Mouse (Mus musculus) thymus, adult 2 months (tissue): ENCODE data around the gene Pik3r4. TPM values are rescaled to one million over a fixed set of nuclear protein-coding genes. Genes with fewer than 3 reads are reported as not detected.

Experiments used
- DNase-seq: peaks from one replicate; pipeline ENCODE4 v3.0.0; 2021
- H3K27ac ChIP-seq: fragments of 200-500 bp; 2 replicates; pipeline ENCODE4 v1.5.1; 2012; ENCODE audit warnings: low read length, control low read depth; ENCODE audit not compliant: control insufficient read depth, insufficient read depth
- H3K27me3 ChIP-seq: fragments of 200-500 bp; 2 replicates; pipeline ENCODE4 v1.6.1; 2012; ENCODE audit warnings: mild to moderate bottlenecking, low read length, moderate library complexity, mixed read lengths; ENCODE audit not compliant: control insufficient read depth, insufficient read depth
- H3K36me3 ChIP-seq: fragments of 200-500 bp; 2 replicates; pipeline ENCODE4 v1.6.1; 2012; ENCODE audit warnings: mild to moderate bottlenecking, low read length, moderate library complexity; ENCODE audit not compliant: control insufficient read depth, insufficient read depth
- H3K4me1 ChIP-seq: fragments of 200-500 bp; replicated peaks from 2 replicates; pipeline ENCODE4 v1.6.1; 2012; ENCODE audit warnings: low read length; ENCODE audit not compliant: control insufficient read depth, insufficient read depth
- H3K4me3 ChIP-seq: fragments of 200-500 bp; 2 replicates; pipeline ENCODE4 v1.5.1; 2012; ENCODE audit warnings: mild to moderate bottlenecking, low read length, control low read depth, moderate library complexity; ENCODE audit not compliant: control insufficient read depth, insufficient read depth
- CTCF ChIP-seq: fragments of 200-500 bp; IDR thresholded peaks from 2 replicates; pipeline ENCODE4 v1.5.1; 2012; ENCODE audit warnings: mild to moderate bottlenecking, control low read depth, low read length, moderate library complexity, borderline replicate concordance; ENCODE audit not compliant: control insufficient read depth, poor library complexity, insufficient read depth; ENCODE audit errors: extremely low read depth
- POLR2A ChIP-seq: fragments of 200-500 bp; IDR thresholded peaks from 2 replicates; pipeline ENCODE4 v1.6.1; 2012; ENCODE audit warnings: mild to moderate bottlenecking, low read length, control low read depth, moderate library complexity; ENCODE audit not compliant: control insufficient read depth, poor library complexity, insufficient read depth; ENCODE audit errors: extremely low read depth
- WGBS: fragments of 180-500 bp; shearing (Covaris S2); methylation state at CpG from one replicate; pipeline ENCODE4 v1.1.7; 2018; 5-methylcytosine and 5-hydroxymethylcytosine counted together
- polyA plus RNA-seq: library from polyadenylated mRNA; depleted of rRNA; stranded (reverse); fragments of >200 nt; gene quantifications from 2 replicates; pipeline ENCODE4 v1.2.3, GENCODE M21; 2012; rRNA removed

Pik3r4 gene
- polyA plus RNA-seq, 1 experiment = 20.9 TPM

GRCm38 (mm10) chr9:105712049-105712448, 69.3 kb downstream of the Pik3r4 start:
- no peak overlapping the region for H3K4me3 ChIP-seq
- no peaks in the 10 kb centered on the region for H3K36me3 ChIP-seq
- H3K27ac ChIP-seq = no peak overlapping the region
- no peak for DNase-seq
- no peaks in the 10 kb centered on the region for H3K27me3 ChIP-seq
- TF ChIP-seq POLR2A (no peak), CTCF (no peak)
- H3K4me1 ChIP-seq = no peaks in the 10 kb centered on the region
- WGBS = 98% methylated on average over 3 of the region's 3 CpGs

DNA sequence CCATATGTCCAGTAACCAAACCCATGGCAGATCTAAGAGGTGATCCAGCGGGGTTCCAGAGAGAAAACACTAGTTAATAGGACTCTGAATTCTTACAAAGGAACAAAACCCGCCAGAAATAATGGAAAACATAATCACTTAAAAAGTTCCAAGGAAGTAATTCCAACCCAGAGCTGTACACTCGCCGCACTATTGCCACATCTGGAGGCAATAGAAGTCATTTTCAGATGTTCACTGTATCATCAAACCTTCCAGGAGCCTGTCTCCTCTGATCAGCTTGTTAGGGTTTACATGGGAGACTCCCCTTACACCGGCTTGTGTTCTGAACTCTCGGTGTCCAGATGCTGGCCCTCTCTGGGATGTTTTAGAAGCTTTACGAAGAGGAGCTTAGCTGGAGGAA, 76.6 kb downstream of the Pik3r4 start:
- no peak for DNase-seq
- H3K27ac ChIP-seq = no peak overlapping the region
- WGBS = 90% methylated on average over 7 of the region's 7 CpGs
- no peaks in the 10 kb centered on the region for H3K4me1 ChIP-seq
- TF ChIP-seq POLR2A (no peak), CTCF (no peak)
- no peaks in the 10 kb centered on the region for H3K27me3 ChIP-seq
- no peaks in the 10 kb centered on the region for H3K36me3 ChIP-seq
- H3K4me3 ChIP-seq = no peak overlapping the region

GRCm38 (mm10) chr9:105719851-105720395, 77.1 kb downstream of the Pik3r4 start:
- no peak for DNase-seq
- Histone ChIP-seq H3K4me1 (no peaks in the 10 kb centered on the region), H3K36me3 (no peaks in the 10 kb centered on the region), H3K4me3 (no peak overlapping the region), H3K27me3 (no peaks in the 10 kb centered on the region), H3K27ac (no peak overlapping the region)
- WGBS = 64% methylated on average over 5 of the region's 5 CpGs
- TF ChIP-seq CTCF (no peak), POLR2A (no peak)

DNA sequence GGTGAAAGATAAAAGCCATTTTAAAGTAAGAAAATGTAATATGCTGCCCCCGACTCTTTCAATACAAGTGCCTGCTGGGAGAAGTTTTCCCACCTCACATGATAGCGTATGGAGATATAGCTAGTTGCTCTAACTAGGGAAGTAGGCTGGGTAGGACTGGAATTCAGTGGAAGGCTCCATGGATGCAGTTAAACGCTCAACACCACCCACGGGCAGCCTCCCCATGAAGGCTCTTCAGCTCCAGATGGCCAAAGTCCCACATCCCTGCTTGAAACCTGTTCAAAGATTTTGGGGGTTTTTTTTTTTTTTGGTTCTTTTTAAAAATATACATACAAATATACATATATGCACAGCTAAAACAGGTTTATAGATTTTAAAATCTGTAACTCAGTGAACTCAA, 77.7 kb downstream of the Pik3r4 start:
- H3K27me3 ChIP-seq = no peaks in the 10 kb centered on the region
- H3K27ac ChIP-seq = no peak overlapping the region
- no peak for TF ChIP-seq POLR2A
- no peak for TF ChIP-seq CTCF
- no peaks in the 10 kb centered on the region for H3K36me3 ChIP-seq
- no peak for DNase-seq
- no peaks in the 10 kb centered on the region for H3K4me1 ChIP-seq
- no peak overlapping the region for H3K4me3 ChIP-seq
- WGBS = 89% methylated on average over 4 of the region's 4 CpGs

- DNase-seq = no peak
- 80% methylated on average over 7 of the region's 7 CpGs for WGBS
- no peaks in the 10 kb centered on the region for H3K36me3 ChIP-seq
These were observed 89.2 kb downstream of the Pik3r4 start for GRCm38 (mm10) chr9:105731976-105732375.

GRCm38 (mm10) chr9:105734651-105735050, 91.9 kb downstream of the Pik3r4 start:
- WGBS = 84% methylated on average over 2 of the region's 2 CpGs
- DNase-seq = no peak

More at GRCm38 (mm10) chr9:105731976-105732375, 89.2 kb downstream of the Pik3r4 start:
- Histone ChIP-seq H3K27ac (no peak overlapping the region; the same call in 1 of the 2 replicates), H3K4me1 (no peaks in the 10 kb centered on the region), H3K27me3 (no peaks in the 10 kb centered on the region), H3K4me3 (no peak overlapping the region)
- TF ChIP-seq POLR2A = no peak
- no peak for TF ChIP-seq CTCF

DNA sequence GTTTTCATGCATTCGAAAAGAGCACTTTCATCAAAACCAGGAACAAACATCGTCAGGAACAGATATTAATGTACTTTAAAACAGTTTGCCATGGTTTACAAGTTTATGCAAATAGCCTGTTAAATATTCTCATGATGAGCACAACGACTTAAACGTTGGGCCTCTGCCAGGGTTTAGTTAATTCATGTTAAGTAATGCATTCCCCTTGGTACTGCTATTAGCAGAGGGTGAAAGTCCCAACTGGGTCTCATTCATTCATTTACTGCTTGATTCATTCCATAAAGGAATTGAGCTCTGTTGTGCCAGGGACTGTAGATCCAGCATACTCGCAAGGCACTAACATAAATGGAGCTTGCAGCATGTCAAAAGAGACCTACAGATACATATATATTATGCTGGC, 92.4 kb downstream of the Pik3r4 start:
- Histone ChIP-seq H3K27me3 (no peaks in the 10 kb centered on the region), H3K36me3 (no peaks in the 10 kb centered on the region), H3K27ac (no peak overlapping the region), H3K4me3 (no peak overlapping the region), H3K4me1 (no peaks in the 10 kb centered on the region)
- TF ChIP-seq POLR2A (no peak), CTCF (no peak)
- no peak for DNase-seq
- WGBS = 89% methylated on average over 5 of the region's 5 CpGs

More at GRCm38 (mm10) chr9:105734651-105735050, 91.9 kb downstream of the Pik3r4 start:
- H3K4me1 ChIP-seq = no peaks in the 10 kb centered on the region
- H3K4me3 ChIP-seq = no peak overlapping the region
- no peak overlapping the region for H3K27ac ChIP-seq
- no peaks in the 10 kb centered on the region for H3K27me3 ChIP-seq
- no peak for TF ChIP-seq POLR2A
- TF ChIP-seq CTCF = no peak
- no peaks in the 10 kb centered on the region for H3K36me3 ChIP-seq

Other genes with a start within 250 kb of the Pik3r4 start
- 11.4 and 12.6 TPM in 2 replicates for gene Aste1, start 247.6 kb upstream of the Pik3r4 start, polyA plus RNA-seq
- 0.06 and 0.11 TPM in 2 replicates for gene Nek11, start 247.5 kb upstream of the Pik3r4 start, polyA plus RNA-seq
- gene Atp2c1, start 115.7 kb upstream of the Pik3r4 start, polyA plus RNA-seq = 48.9 and 53.2 TPM in 2 replicates
- gene Col6a6, start 185.2 kb downstream of the Pik3r4 start, polyA plus RNA-seq = 0.79 and 0.82 TPM in 2 replicates